Mouse (Mus musculus): ENCODE measurements around the gene Cdc42se2.

The Cdc42se2 gene

GRCm38 (mm10) chr11:54727327-54727901 is 60.1 kb downstream of the Cdc42se2 start:
- TF ChIP-seq CTCF (conservative IDR thresholded peaks at IDR 0.05; ENCODE audit: low read length) (no peak), NANOG (IDR thresholded peaks at IDR 0.05; ENCODE audit: borderline replicate concordance, low read length) (no peak), POU5F1 (IDR thresholded peaks at IDR 0.05; ENCODE audit: borderline replicate concordance, low read length) (no peak)
- Histone ChIP-seq H3K4me1 (replicated peaks; ENCODE audit: low read depth, low read length) (peaks cover 31% of the 10 kb centered on the region), H3K4me3 (replicated peaks; ENCODE audit: low read length) (no peak overlapping the region), H3K9me3 (ENCODE audit: low read length) (peaks cover 15% of the 10 kb centered on the region), H3K27me3 (ENCODE audit: insufficient read depth, low read length) (no peaks in the 10 kb centered on the region), H3K36me3 (ENCODE audit: insufficient read depth, low read length) (peaks cover 92% of the 10 kb centered on the region)

- peaks cover 92% of the 10 kb centered on the region for H3K36me3 ChIP-seq (ENCODE audit: insufficient read depth, low read length)
- H3K4me1 ChIP-seq (replicated peaks; ENCODE audit: low read depth, low read length) = peaks cover 23% of the 10 kb centered on the region
- peaks cover 15% of the 10 kb centered on the region for H3K9me3 ChIP-seq (ENCODE audit: low read length)
- no peak for TF ChIP-seq NANOG (IDR thresholded peaks at IDR 0.05; ENCODE audit: borderline replicate concordance, low read length)
- no peak overlapping the region for H3K4me3 ChIP-seq (replicated peaks; ENCODE audit: low read length)
- H3K27me3 ChIP-seq (ENCODE audit: insufficient read depth, low read length) = no peaks in the 10 kb centered on the region
Measured at GRCm38 (mm10) chr11:54726571-54727062, 60.9 kb downstream of the Cdc42se2 start.

- H3K27me3 ChIP-seq (ENCODE audit: insufficient read depth, low read length) = no peaks in the 10 kb centered on the region
- TF ChIP-seq CTCF (conservative IDR thresholded peaks at IDR 0.05; ENCODE audit: low read length) (no peak), NANOG (IDR thresholded peaks at IDR 0.05; ENCODE audit: borderline replicate concordance, low read length) (no peak), POU5F1 (IDR thresholded peaks at IDR 0.05; ENCODE audit: borderline replicate concordance, low read length) (no peak)
- H3K9me3 ChIP-seq (ENCODE audit: low read length) = peaks cover 15% of the 10 kb centered on the region
- no peak overlapping the region for H3K4me3 ChIP-seq (replicated peaks; ENCODE audit: low read length)
- peaks cover 27% of the 10 kb centered on the region for H3K4me1 ChIP-seq (replicated peaks; ENCODE audit: low read depth, low read length)
- peaks cover 98% of the 10 kb centered on the region for H3K36me3 ChIP-seq (ENCODE audit: insufficient read depth, low read length)
Measured at GRCm38 (mm10) chr11:54724353-54725034, 63.0 kb downstream of the Cdc42se2 start.

- Histone ChIP-seq H3K4me3 (replicated peaks; ENCODE audit: low read length) (no peak overlapping the region), H3K27me3 (ENCODE audit: insufficient read depth, low read length) (no peaks in the 10 kb centered on the region), H3K9me3 (ENCODE audit: low read length) (no peaks in the 10 kb centered on the region), H3K36me3 (ENCODE audit: insufficient read depth, low read length) (peaks cover 97% of the 10 kb centered on the region), H3K4me1 (replicated peaks; ENCODE audit: low read depth, low read length) (peaks cover 32% of the 10 kb centered on the region)
- no peak for TF ChIP-seq CTCF (conservative IDR thresholded peaks at IDR 0.05; ENCODE audit: low read length)
- no peak for TF ChIP-seq POU5F1 (IDR thresholded peaks at IDR 0.05; ENCODE audit: borderline replicate concordance, low read length)
- no peak for TF ChIP-seq NANOG (IDR thresholded peaks at IDR 0.05; ENCODE audit: borderline replicate concordance, low read length)
Measured at GRCm38 (mm10) chr11:54722057-54722456, 65.4 kb downstream of the Cdc42se2 start.

- no peaks in the 10 kb centered on the region for H3K27me3 ChIP-seq (ENCODE audit: insufficient read depth, low read length)
- no peak overlapping the region for H3K4me3 ChIP-seq (replicated peaks; ENCODE audit: low read length)
- peaks cover 17% of the 10 kb centered on the region for H3K4me1 ChIP-seq (replicated peaks; ENCODE audit: low read depth, low read length)
- TF ChIP-seq NANOG (IDR thresholded peaks at IDR 0.05; ENCODE audit: borderline replicate concordance, low read length) = no peak
- no peak for TF ChIP-seq CTCF (conservative IDR thresholded peaks at IDR 0.05; ENCODE audit: low read length)
- TF ChIP-seq POU5F1 (IDR thresholded peaks at IDR 0.05; ENCODE audit: borderline replicate concordance, low read length) = no peak
- H3K36me3 ChIP-seq (ENCODE audit: insufficient read depth, low read length) = peaks cover 83% of the 10 kb centered on the region
- H3K9me3 ChIP-seq (ENCODE audit: low read length) = no peaks in the 10 kb centered on the region
Measured at GRCm38 (mm10) chr11:54718601-54719000, 68.9 kb downstream of the Cdc42se2 start.

- TF ChIP-seq CTCF (conservative IDR thresholded peaks at IDR 0.05; ENCODE audit: low read length) (no peak), NANOG (IDR thresholded peaks at IDR 0.05; ENCODE audit: borderline replicate concordance, low read length) (no peak), POU5F1 (IDR thresholded peaks at IDR 0.05; ENCODE audit: borderline replicate concordance, low read length) (no peak)
Measured at GRCm38 (mm10) chr11:54717893-54718292, 69.6 kb downstream of the Cdc42se2 start.

GRCm38 (mm10) chr11:54712849-54713248 is 74.6 kb downstream of the Cdc42se2 start:
- Histone ChIP-seq H3K4me3 (replicated peaks; ENCODE audit: low read length) (no peak overlapping the region), H3K9me3 (ENCODE audit: low read length) (no peaks in the 10 kb centered on the region), H3K27me3 (ENCODE audit: insufficient read depth, low read length) (no peaks in the 10 kb centered on the region), H3K4me1 (replicated peaks; ENCODE audit: low read depth, low read length) (0 out of 2 replicates have a peak, but pooled peaks cover 1% of the 10 kb centered on the region), H3K36me3 (ENCODE audit: insufficient read depth, low read length) (peaks cover 33% of the 10 kb centered on the region)
- TF ChIP-seq POU5F1 (IDR thresholded peaks at IDR 0.05; ENCODE audit: borderline replicate concordance, low read length) (no peak), NANOG (IDR thresholded peaks at IDR 0.05; ENCODE audit: borderline replicate concordance, low read length) (no peak), CTCF (conservative IDR thresholded peaks at IDR 0.05; ENCODE audit: low read length) (no peak)

More at GRCm38 (mm10) chr11:54717893-54718292, 69.6 kb downstream of the Cdc42se2 start:
- no peaks in the 10 kb centered on the region for H3K27me3 ChIP-seq (ENCODE audit: insufficient read depth, low read length)
- H3K36me3 ChIP-seq (ENCODE audit: insufficient read depth, low read length) = peaks cover 76% of the 10 kb centered on the region
- H3K9me3 ChIP-seq (ENCODE audit: low read length) = no peaks in the 10 kb centered on the region
- H3K4me1 ChIP-seq (replicated peaks; ENCODE audit: low read depth, low read length) = peaks cover 17% of the 10 kb centered on the region
- no peak overlapping the region for H3K4me3 ChIP-seq (replicated peaks; ENCODE audit: low read length)

- Histone ChIP-seq H3K9me3 (ENCODE audit: low read length) (no peaks in the 10 kb centered on the region), H3K36me3 (ENCODE audit: insufficient read depth, low read length) (peaks cover 14% of the 10 kb centered on the region), H3K27me3 (ENCODE audit: insufficient read depth, low read length) (no peaks in the 10 kb centered on the region), H3K4me1 (replicated peaks; ENCODE audit: low read depth, low read length) (no peaks in the 10 kb centered on the region), H3K4me3 (replicated peaks; ENCODE audit: low read length) (no peak overlapping the region)
- TF ChIP-seq CTCF (conservative IDR thresholded peaks at IDR 0.05; ENCODE audit: low read length) = no peak
- TF ChIP-seq NANOG (IDR thresholded peaks at IDR 0.05; ENCODE audit: borderline replicate concordance, low read length) = no peak
- no peak for TF ChIP-seq POU5F1 (IDR thresholded peaks at IDR 0.05; ENCODE audit: borderline replicate concordance, low read length)
Measured at GRCm38 (mm10) chr11:54710512-54711293, 76.8 kb downstream of the Cdc42se2 start.

Data from E14TG2a.4 (cell line).